Mouse (Mus musculus) thymus, postnatal 36 days (tissue): ENCODE data around the gene Itih5.

Experiments
- DNase-seq, 2 experiments: peaks; one replicate each; pipeline ENCODE4 v3.0.0; 2022; ENCODE audit warnings: mixed read lengths in 2 of 2

The Itih5 gene

DNA sequence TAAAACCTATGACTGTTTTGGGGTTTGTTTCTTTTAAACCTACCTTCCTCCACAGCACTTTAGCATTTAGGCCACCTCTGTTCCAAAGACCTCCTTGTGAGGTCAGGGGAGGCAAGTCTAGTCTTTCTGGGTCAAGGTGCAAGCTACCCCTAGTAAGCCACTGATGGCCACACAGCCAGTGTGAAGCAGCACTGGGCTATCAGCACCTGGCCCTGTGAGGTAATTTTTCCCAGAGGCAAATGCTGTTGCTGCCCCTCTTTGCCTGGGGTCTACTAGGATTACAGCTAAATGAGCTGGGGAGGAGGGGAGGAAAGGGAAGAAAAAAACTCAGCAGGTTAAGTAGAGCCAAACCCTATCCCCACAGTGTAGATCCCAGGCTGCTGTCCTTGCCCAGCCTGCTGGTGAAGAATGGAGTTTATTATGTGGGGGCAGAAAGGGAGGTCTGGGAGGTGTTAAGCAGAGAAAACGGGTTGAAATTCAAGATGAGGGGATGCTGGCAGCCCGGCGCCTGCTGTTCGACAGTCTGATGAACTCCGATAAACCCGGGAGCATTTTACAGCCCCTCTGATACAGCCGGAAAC lies 110.6 kb downstream of the Itih5 start:
- no peak for DNase-seq

DNA sequence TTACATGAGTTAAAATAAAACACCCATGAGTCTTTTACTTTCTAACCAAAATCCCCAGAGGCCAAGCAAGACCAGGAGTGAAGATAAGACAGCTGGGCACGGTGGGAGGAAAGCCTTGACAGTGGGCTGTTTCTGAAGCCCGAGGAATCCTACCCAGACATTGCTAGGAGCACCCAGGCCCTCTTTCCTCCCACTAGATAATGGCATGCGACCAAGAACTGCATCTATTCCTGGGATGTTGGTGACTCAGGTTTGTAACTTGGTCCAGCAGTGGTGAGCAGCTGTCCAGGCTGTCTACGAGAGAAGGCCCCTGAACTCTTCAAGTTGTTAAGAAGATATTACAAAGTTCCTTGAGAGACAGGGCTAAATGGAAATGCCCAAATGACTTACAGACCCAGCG lies 112.5 kb downstream of the Itih5 start:
- no peak for DNase-seq

- no peak for DNase-seq
Observed at GRCm38 (mm10) chr2:10272604-10273115, 119.3 kb downstream of the Itih5 start.

GRCm38 (mm10) chr2:10273541-10274050 lies 120.2 kb downstream of the Itih5 start:
- DNase-seq = no peak

GRCm38 (mm10) chr2:10276194-10276593 lies 122.8 kb downstream of the Itih5 start:
- no peak for DNase-seq

DNA sequence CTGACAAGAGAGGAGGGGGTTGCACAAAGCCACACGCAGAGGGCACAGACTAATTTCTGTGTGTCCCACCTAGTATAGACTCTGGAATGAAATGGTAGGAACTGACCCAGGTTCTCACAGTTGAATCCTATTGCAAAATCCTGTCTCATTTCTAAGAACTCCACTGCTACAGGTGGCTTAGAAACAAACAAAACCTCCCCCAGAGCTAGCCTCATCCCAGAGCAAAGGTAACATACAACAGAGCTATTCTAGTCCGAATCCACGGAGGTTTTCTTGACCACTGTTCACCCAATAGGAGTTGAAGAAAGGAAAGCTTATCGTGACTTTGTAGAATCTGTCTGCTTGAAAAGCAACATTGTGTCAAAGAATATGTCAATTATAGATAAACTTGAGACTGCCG lies 130.3 kb downstream of the Itih5 start:
- DNase-seq = no peak

- no peak for DNase-seq
Observed at GRCm38 (mm10) chr2:10284636-10285270, 131.4 kb downstream of the Itih5 start.

DNA sequence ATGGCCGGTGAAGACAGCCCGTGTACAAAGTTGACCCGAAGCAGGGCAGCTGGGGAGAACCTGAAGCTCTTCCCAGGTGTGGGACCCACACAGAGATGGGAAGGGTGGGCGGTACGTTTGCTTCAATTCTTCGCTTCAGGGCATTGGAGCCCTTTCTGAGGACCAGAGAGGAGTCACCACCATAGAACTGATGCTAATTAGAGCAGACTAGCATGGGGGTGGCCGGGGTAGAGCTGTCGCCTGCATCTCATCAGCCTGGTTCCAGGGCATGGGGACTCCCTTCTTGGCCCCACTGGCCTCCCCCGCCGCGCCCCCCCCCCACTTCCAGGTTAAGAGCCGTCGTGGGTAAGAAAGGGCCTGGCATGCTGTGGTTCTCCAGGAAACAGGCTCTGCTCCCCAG lies 132.6 kb downstream of the Itih5 start:
- DNase-seq = no peak

DNA sequence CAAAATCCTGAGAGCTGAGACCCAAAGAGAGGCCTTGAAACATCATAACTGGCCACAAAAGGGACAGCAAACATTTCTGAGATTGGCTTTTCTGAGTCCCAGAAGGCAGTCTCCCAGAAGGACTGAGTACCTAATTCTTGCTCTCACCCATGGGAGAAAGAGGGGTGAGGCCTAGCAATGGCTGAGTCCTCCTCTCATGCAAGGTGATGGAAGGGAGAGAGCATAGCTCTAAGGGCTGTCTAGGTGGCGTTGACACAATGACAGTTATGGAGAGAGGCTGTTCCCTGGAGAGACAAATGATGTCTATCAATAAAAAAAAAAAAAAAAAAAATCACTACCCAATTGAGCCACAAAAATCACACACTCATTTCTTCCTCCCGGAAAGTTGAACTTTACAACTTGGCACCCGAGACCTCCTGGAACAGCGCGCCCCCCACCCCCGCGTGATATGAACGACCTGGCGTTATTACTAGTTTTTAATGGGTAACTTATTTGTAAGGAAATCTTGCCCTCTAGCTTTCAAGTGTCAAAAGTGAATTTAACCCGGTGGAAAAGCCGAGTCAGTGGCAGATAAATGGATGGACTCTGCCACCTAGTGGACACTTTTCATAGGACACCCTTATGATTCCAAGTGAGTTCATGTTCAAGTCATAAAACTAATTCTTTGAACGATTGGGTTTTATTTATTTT lies 134.9 kb downstream of the Itih5 start:
- DNase-seq = peak; percentile 20 to 41

GRCm38 (mm10) chr2:10288881-10289280 lies 135.5 kb downstream of the Itih5 start:
- no peak for DNase-seq

DNA sequence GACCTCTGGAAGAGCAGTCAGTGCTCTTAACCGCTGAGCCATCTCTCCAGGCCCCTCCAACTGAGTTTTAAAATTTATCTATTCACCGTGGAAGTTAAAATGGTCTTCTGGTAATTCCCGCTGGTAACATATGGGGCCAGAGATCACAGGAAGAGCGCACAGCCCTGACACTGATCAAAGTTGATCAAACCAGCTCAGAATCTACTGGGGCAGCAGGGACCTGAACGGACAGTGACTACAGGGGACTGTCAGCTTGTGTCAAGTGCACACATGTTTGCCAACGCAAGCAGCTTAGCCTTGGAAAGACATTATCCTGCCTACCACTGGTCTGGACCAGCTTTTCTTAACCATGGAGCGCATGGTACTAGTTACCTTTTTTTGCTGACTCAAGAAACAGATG lies 136.7 kb downstream of the Itih5 start:
- DNase-seq = no peak

DNA sequence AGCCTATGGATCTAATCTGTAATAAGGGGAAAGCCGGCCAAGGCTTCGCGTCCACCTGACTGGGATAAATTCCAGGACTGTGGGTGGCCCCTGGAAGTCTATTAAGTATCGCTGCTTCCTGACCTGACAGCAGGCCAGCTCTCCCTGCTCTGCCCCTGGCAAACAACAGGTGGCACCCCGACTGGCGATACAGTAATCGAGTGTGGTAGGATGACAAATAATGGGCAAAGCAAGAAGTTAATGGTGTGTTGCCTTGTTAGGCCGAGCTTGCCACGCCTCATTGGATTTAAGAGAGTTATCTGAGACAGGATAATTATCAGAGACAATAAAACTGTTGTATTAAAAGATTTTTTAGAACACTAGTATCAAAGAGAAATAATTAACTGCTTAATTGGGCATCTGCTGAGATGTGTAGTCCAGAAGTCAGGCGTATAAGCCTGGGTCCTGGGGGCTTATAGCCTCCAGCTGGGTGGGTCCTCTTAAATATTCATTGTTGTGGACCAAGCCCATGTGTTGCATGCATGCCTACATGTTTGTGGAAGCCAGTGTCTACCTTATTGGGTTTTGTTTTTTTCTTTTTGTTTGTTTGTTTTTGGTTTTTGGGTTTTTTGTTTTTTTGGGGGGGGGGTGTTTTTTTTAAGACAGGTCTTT lies 140.3 kb downstream of the Itih5 start:
- no peak for DNase-seq

DNA sequence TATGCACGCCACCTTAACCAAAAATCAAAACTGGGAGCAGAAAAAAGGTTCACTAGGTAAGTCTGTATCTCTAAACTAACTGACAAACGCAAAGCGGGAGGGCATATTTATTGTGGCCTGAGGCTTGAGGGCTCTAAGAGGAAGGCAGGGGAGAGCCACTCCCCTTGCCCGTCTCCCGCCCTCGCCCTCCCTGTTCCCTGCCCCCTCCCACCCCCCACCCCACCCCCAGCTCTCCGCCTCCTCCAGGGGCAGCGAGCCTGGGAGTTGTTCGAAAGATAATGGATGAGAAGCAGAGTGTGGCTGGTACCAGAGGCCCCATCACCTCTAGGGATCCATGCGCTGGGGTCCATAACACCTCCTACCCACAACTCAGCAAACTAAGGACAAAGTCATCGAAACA lies 142.5 kb downstream of the Itih5 start:
- DNase-seq = no peak

GRCm38 (mm10) chr2:10300244-10300643 lies 146.9 kb downstream of the Itih5 start:
- DNase-seq = peak; percentile 20 to 31

DNA sequence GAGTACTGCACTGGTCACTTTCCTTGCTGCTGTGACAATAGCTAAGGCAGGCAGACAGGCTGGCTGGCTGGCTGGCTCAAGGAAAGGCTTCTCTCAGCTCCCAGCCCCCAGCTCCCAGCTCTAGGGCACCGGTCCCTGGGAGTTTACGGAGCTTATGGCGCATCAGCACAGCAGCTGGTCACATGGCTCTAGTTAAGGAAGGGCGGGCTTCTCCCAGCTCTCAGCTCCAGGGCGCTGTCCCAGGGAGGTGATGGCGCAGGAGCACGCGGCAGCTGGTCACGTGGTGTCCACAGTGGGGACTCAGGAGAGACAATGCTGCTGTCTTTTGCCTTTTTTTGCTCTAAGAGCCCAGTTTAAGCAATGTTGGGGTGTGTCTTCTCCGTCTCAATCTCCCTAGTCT lies 147.4 kb downstream of the Itih5 start:
- DNase-seq = no peak

DNA sequence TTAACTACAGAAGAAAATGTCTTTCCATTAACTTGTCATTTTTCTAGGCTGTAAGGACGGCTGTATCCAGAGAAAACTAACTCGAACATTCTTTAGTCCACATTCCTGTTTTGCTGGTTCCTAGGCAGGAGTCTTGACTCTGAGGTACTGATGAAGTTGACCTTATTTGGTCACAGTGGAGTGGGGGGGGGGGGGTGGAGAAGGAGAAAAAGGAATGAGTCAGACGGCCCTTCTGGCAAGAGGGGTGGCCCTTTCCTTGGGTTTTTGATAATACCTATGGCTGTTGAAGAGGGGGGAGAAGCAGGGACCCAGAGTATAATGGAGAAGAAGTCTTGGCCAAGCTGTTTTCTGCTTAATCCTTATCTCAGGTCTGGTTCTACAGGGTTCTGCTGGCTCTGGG lies 148.0 kb downstream of the Itih5 start:
- DNase-seq = no peak

- DNase-seq = no peak
Observed at GRCm38 (mm10) chr2:10301997-10302396, 148.6 kb downstream of the Itih5 start.

DNA sequence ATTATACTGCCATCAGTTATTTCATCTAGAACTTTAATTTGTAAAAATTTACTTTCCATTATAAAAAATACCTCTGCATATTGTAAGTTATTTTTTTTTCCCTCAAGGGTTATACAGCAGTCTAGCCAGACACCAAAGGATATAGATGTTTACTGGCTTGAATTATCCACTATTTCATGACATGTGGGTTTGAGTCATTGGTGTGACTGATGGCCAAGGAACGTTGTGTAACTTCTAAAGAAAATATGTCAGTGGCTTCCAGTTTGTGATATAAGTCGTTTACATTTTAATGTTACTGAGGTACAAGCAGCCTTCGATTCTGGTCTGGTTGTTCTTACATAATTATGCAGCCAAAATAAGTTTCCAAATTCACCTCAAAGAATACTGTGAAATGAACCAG lies 151.5 kb downstream of the Itih5 start:
- DNase-seq = no peak
